Mouse (Mus musculus) limb, embryonic 11.5 days (tissue): ENCODE data around the gene Smyd3. TPM values are rescaled to one million over a fixed set of nuclear protein-coding genes. Genes with fewer than 3 reads are reported as not detected.
A peak's percentile ranks its signal among the peaks of the same experiment; 100 is the strongest.

ENCODE experiments used
- ATAC-seq: fragments of 200-750 bp; cut with Nextera tagmentation; 2 replicates; pipeline ENCODE4 v1.8.0; 2017; ENCODE audit warnings: low read depth; ENCODE audit not compliant: insufficient number of reproducible peaks, low FRiP score, low TSS enrichment
- DNase-seq: peaks from one replicate; pipeline ENCODE4 v3.0.0-alpha.2; 2015; ENCODE audit warnings: low spot score
- H3K27ac ChIP-seq: fragments of 300-500 bp; sonication (generic); replicated peaks from 2 replicates; pipeline ENCODE4 v1.5.1; 2014; ENCODE audit warnings: low read depth, mild to moderate bottlenecking, low read length
- H3K27me3 ChIP-seq: fragments of 300-500 bp; sonication (generic); 2 replicates; pipeline ENCODE4 v1.6.1; 2014; ENCODE audit warnings: mild to moderate bottlenecking, low read length, mixed read lengths; ENCODE audit not compliant: control insufficient read depth, insufficient read depth
- H3K36me3 ChIP-seq: fragments of 300-500 bp; sonication (generic); 2 replicates; pipeline ENCODE4 v1.6.1; 2014; ENCODE audit warnings: mild to moderate bottlenecking, low read length, moderate library complexity, mixed read lengths; ENCODE audit not compliant: control insufficient read depth, insufficient read depth
- H3K4me1 ChIP-seq: fragments of 300-500 bp; sonication (generic); 2 replicates; pipeline ENCODE4 v1.6.1; 2014; ENCODE audit warnings: low read length, mixed read lengths; ENCODE audit not compliant: control insufficient read depth, insufficient read depth
- H3K4me2 ChIP-seq: fragments of 300-500 bp; sonication (generic); 2 replicates; pipeline ENCODE4 v1.6.1; 2014; ENCODE audit warnings: low read depth, mild to moderate bottlenecking, moderate library complexity; ENCODE audit not compliant: severe bottlenecking
- H3K4me3 ChIP-seq: fragments of 300-500 bp; sonication (generic); 2 replicates; pipeline ENCODE4 v1.5.1; 2014; ENCODE audit warnings: low read depth, low read length
- H3K9ac ChIP-seq: fragments of 300-500 bp; sonication (generic); 2 replicates; pipeline ENCODE4 v1.6.1; 2014; ENCODE audit warnings: mild to moderate bottlenecking, low read length
- H3K9me3 ChIP-seq: fragments of 300-500 bp; sonication (generic); 2 replicates; pipeline ENCODE4 v1.6.1; 2016; ENCODE audit warnings: low read length; ENCODE audit not compliant: control insufficient read depth
- WGBS: fragments of 180-500 bp; shearing (Covaris S2); extraction: QIAGEN DNeasy Blood & Tissue Kit; methylation state at CpG from one replicate; pipeline ENCODE4 v1.1.7; 2014; 5-methylcytosine and 5-hydroxymethylcytosine counted together
- polyA plus RNA-seq: library from polyadenylated mRNA; unstranded; fragments of >200 nt; fragmentation: Nextera tagmentation; extraction: Ambion mirVana; gene quantifications from 2 replicates; pipeline ENCODE4 v1.2.1, GENCODE M21; 2014

Smyd3 gene
- polyA plus RNA-seq, 1 experiment from 2014 or later, result 25.6 TPM

- Histone ChIP-seq H3K36me3 (no peaks in the 10 kb centered on the region), H3K9ac (no peak overlapping the region), H3K9me3 (no peaks in the 10 kb centered on the region), H3K27ac (no peak overlapping the region), H3K4me1 (peaks cover 3% of the 10 kb centered on the region; the same call in 1 of the 2 replicates), H3K4me2 (no peak overlapping the region), H3K27me3 (no peaks in the 10 kb centered on the region), H3K4me3 (no peak overlapping the region)
- 79% methylated on average over 3 of the region's 3 CpGs for WGBS
- ATAC-seq (no peak), DNase-seq (no peak)
Observed at GRCm38 (mm10) chr1:179187171-179187570, 330.7 kb downstream of the Smyd3 start.

DNA sequence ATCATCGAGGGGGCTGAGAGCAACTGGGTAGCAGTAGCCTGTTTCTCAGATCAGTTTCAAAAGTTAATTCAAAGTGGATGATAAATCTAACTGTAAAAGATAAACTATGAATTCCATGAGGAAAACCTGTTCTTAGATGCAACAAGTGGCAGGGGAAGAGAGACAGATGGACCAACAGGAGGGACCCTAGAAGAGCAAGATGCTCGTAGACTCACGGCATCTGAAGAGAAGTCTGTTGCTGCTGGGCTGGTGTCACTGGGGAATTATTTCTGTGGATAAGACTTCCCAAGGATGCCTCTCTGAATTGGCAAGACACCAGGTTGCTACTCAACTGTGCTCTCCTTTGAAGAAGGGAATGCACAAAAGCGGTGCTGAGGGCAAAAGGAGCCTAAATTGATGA is 333.2 kb downstream of the Smyd3 start:
- ATAC-seq, result no peak
- Histone ChIP-seq H3K9me3 (no peaks in the 10 kb centered on the region), H3K4me3 (no peak overlapping the region), H3K4me2 (no peak overlapping the region), H3K4me1 (peaks cover 3% of the 10 kb centered on the region; the same call in 1 of the 2 replicates), H3K27me3 (no peaks in the 10 kb centered on the region), H3K9ac (no peak overlapping the region), H3K27ac (no peak overlapping the region), H3K36me3 (no peaks in the 10 kb centered on the region)
- 87% methylated on average over 4 of the region's 4 CpGs for WGBS
- DNase-seq, result no peak

DNA sequence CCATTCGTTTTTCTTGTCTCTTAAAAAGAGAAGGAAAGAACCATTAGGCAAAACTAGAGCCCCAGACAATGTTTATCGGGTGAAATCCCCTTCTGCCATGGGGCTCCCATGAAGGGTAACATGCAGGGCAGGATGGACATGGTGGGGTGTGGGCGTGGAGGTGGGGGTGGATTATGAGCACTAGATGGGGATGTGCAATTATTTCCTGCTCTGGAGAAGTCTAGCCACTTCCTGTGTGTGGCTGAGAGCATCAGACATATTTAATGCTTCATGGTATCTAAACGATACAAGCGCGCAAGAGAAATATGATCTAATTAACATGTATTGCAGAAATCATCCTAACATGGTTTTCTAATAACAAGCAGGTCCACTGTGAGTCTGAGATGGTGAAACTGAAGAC is 334.3 kb downstream of the Smyd3 start:
- 42% methylated on average over 6 of the region's 6 CpGs for WGBS
- ATAC-seq, result no peak
- Histone ChIP-seq H3K36me3 (no peaks in the 10 kb centered on the region), H3K4me1 (peaks cover 3% of the 10 kb centered on the region; the same call in 1 of the 2 replicates), H3K9me3 (no peaks in the 10 kb centered on the region), H3K4me3 (no peak overlapping the region), H3K9ac (no peak overlapping the region), H3K27ac (no peak overlapping the region), H3K4me2 (no peak overlapping the region), H3K27me3 (no peaks in the 10 kb centered on the region)
- DNase-seq, result no peak

GRCm38 (mm10) chr1:179180546-179180945 is 337.3 kb downstream of the Smyd3 start:
- no peaks in the 10 kb centered on the region for H3K9me3 ChIP-seq
- 85% methylated on average over 3 of the region's 3 CpGs for WGBS
- no peak overlapping the region for H3K27ac ChIP-seq

DNA sequence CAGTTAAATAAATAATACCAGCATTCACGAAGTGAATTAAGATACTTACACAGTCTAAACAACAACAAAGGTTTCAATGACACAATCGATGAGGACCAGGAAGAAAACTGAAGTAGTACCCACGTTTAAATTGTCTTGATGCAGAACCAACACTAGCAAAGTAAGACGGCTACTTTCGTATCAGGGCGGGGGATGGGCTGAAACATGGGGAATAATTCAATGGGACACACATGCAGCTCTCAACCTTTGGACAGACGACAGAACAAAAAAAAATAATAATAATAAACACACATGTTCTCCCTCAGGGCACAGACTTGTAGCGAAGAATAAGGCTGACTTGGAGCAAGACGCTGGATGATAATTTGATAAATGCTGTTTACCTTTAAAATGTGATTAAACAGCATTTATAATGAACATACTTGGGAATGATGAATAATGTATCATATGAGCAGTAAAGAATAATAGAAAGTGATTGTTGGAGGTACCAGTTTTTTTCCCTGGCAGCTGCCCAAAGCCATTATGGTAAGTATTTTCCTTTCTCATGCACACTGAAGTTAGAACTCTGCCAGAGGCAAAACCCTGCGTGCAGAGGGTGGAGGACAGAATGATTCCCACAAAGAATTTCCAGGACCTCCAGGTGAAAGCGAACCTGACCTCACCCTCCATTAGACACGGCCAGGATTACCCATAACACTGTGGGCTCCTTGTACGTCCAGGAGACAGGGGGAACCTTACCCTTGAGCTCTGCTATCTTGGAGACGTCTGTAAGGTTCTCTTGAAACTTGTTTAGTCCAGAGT is 340.8 kb downstream of the Smyd3 start:
- Histone ChIP-seq H3K4me1 (peaks cover 7% of the 10 kb centered on the region; the same call in 1 of the 2 replicates), H3K36me3 (no peaks in the 10 kb centered on the region), H3K27ac (0 out of 2 replicates have a peak overlapping the region, but pooled peaks have one; percentile 39), H3K27me3 (no peaks in the 10 kb centered on the region), H3K4me3 (no peak overlapping the region), H3K9ac (no peak overlapping the region), H3K4me2 (no peak overlapping the region), H3K9me3 (no peaks in the 10 kb centered on the region)
- WGBS, result 50% methylated on average over 14 of the region's 14 CpGs
- DNase-seq (no peak), ATAC-seq (no peak)

More at GRCm38 (mm10) chr1:179180546-179180945, 337.3 kb downstream of the Smyd3 start:
- Histone ChIP-seq H3K4me3 (no peak overlapping the region), H3K4me2 (no peak overlapping the region), H3K36me3 (no peaks in the 10 kb centered on the region), H3K27me3 (no peaks in the 10 kb centered on the region), H3K4me1 (peaks cover 9% of the 10 kb centered on the region; the same call in 1 of the 2 replicates), H3K9ac (no peak overlapping the region)
- DNase-seq, result no peak
- ATAC-seq, result no peak

- no peaks in the 10 kb centered on the region for H3K9me3 ChIP-seq
- DNase-seq (no peak), ATAC-seq (no peak)
- H3K4me2 ChIP-seq, result no peak overlapping the region
- no peak overlapping the region for H3K4me3 ChIP-seq
- H3K36me3 ChIP-seq, result no peaks in the 10 kb centered on the region
- peaks cover 7% of the 10 kb centered on the region; the same call in 1 of the 2 replicates for H3K4me1 ChIP-seq
- no peaks in the 10 kb centered on the region for H3K27me3 ChIP-seq
- H3K9ac ChIP-seq, result no peak overlapping the region
- no peak overlapping the region for H3K27ac ChIP-seq
- 84% methylated on average over 4 of the region's 4 CpGs for WGBS
Observed at GRCm38 (mm10) chr1:179174241-179174640, 343.6 kb downstream of the Smyd3 start.

GRCm38 (mm10) chr1:179170555-179170954 is 347.3 kb downstream of the Smyd3 start:
- Histone ChIP-seq H3K4me1 (peaks cover 4% of the 10 kb centered on the region), H3K27me3 (no peaks in the 10 kb centered on the region), H3K9ac (no peak overlapping the region), H3K9me3 (no peaks in the 10 kb centered on the region), H3K36me3 (no peaks in the 10 kb centered on the region), H3K27ac (no peak overlapping the region), H3K4me2 (no peak overlapping the region), H3K4me3 (no peak overlapping the region)
- WGBS, result 89% methylated on average over 8 of the region's 8 CpGs
- DNase-seq, result no peak
- ATAC-seq, result no peak

GRCm38 (mm10) chr1:179169749-179170148 is 348.1 kb downstream of the Smyd3 start:
- H3K4me3 ChIP-seq, result no peak overlapping the region

More at GRCm38 (mm10) chr1:179169749-179170148, 348.1 kb downstream of the Smyd3 start:
- Histone ChIP-seq H3K27ac (no peak overlapping the region), H3K4me2 (no peak overlapping the region), H3K4me1 (peaks cover 4% of the 10 kb centered on the region), H3K27me3 (no peaks in the 10 kb centered on the region), H3K36me3 (no peaks in the 10 kb centered on the region), H3K9ac (no peak overlapping the region), H3K9me3 (no peaks in the 10 kb centered on the region)
- ATAC-seq (no peak), DNase-seq (no peak)
- 92% methylated on average over 3 of the region's 3 CpGs for WGBS
